Mouse (Mus musculus) lung, embryonic 14.5 days (tissue): Measurements from ENCODE around the gene Prpf8. TPM values are rescaled to one million over a fixed set of nuclear protein-coding genes. Genes with fewer than 3 reads are reported as not detected.
A peak's percentile ranks its signal among the peaks of the same experiment; 100 is the strongest.

Experiments used
- ATAC-seq: fragments of 200-750 bp; cut with Nextera tagmentation; 2 replicates; pipeline ENCODE4 v1.8.0; 2017; ENCODE audit warnings: mild to moderate bottlenecking, moderate TSS enrichment, moderate library complexity; ENCODE audit not compliant: insufficient read depth
- DNase-seq: peaks from one replicate; pipeline ENCODE4 v3.0.0-alpha.2; 2015
- H3K27ac ChIP-seq: fragments of 300-500 bp; sonication (generic); 2 replicates; pipeline ENCODE4 v1.5.1; 2014; ENCODE audit warnings: low read depth, mild to moderate bottlenecking, moderate library complexity
- H3K27me3 ChIP-seq: fragments of 300-500 bp; sonication (generic); 2 replicates; pipeline ENCODE4 v1.6.1; 2014; ENCODE audit warnings: low read length, control low read depth; ENCODE audit not compliant: insufficient read depth
- H3K36me3 ChIP-seq: fragments of 300-500 bp; sonication (generic); 2 replicates; pipeline ENCODE4 v1.6.1; 2014; ENCODE audit warnings: control low read depth; ENCODE audit not compliant: insufficient read depth
- H3K4me1 ChIP-seq: fragments of 300-500 bp; sonication (generic); 2 replicates; pipeline ENCODE4 v1.6.1; 2014; ENCODE audit warnings: antibody characterized with exemption, control low read depth; ENCODE audit not compliant: insufficient read depth
- H3K4me2 ChIP-seq: fragments of 300-500 bp; sonication (generic); 2 replicates; pipeline ENCODE4 v1.6.1; 2014; ENCODE audit warnings: mild to moderate bottlenecking
- H3K4me3 ChIP-seq: fragments of 300-500 bp; sonication (generic); 2 replicates; pipeline ENCODE4 v1.5.1; 2014; ENCODE audit warnings: low read depth, low read length
- H3K9ac ChIP-seq: fragments of 300-500 bp; sonication (generic); 2 replicates; pipeline ENCODE4 v1.6.1; 2014
- H3K9me3 ChIP-seq: fragments of 300-500 bp; sonication (generic); 2 replicates; pipeline ENCODE4 v1.6.1; 2016; ENCODE audit warnings: low read depth, low read length, control low read depth
- CTCF ChIP-seq: IDR thresholded peaks from 2 replicates; pipeline ENCODE4 v1.5.1; 2016; ENCODE audit warnings: antibody characterized with exemption, low read depth
- WGBS: fragments of 180-500 bp; shearing (Covaris S2); extraction: QIAGEN DNeasy Blood & Tissue Kit; methylation state at CpG from one replicate; pipeline ENCODE4 v1.1.7; 2014; 5-methylcytosine and 5-hydroxymethylcytosine counted together
- polyA plus RNA-seq: library from polyadenylated mRNA; unstranded; fragments of >200 nt; fragmentation: Nextera tagmentation; extraction: Ambion mirVana; gene quantifications from 2 replicates; pipeline ENCODE4 v1.2.1, GENCODE M21; 2014

Gene Prpf8
- polyA plus RNA-seq, 1 experiment from 2014 or later = 104 TPM

DNA sequence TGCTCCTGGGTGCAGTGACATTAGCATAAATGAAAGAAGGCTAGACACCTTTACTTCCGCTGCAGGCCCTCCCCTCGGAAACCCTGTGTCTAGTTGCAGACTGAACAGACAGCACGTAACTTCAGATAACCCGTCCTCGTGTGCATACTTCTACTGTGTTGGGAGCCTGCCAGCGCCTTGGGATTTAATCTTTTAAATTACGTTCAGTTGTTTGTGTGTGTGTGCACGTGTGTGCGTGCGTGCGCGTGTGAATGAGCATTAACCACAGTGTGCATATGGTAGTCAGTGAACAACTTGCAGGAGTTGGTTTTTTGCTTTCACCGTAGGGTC, 52.3 kb downstream of the Prpf8 start:
- no peak overlapping the region for H3K9ac ChIP-seq
- WGBS = 73% methylated on average over 13 of the region's 13 CpGs
- no peak overlapping the region for H3K27ac ChIP-seq
- H3K4me2 ChIP-seq = no peak overlapping the region
- 0 out of 2 replicates have a peak, but pooled peaks cover 2% of the 10 kb centered on the region for H3K4me1 ChIP-seq
- no peaks in the 10 kb centered on the region for H3K27me3 ChIP-seq
- H3K4me3 ChIP-seq = no peak overlapping the region
- no peaks in the 10 kb centered on the region for H3K9me3 ChIP-seq
- ATAC-seq (no peak), DNase-seq (no peak)
- no peaks in the 10 kb centered on the region for H3K36me3 ChIP-seq
- no peak for TF ChIP-seq CTCF

DNA sequence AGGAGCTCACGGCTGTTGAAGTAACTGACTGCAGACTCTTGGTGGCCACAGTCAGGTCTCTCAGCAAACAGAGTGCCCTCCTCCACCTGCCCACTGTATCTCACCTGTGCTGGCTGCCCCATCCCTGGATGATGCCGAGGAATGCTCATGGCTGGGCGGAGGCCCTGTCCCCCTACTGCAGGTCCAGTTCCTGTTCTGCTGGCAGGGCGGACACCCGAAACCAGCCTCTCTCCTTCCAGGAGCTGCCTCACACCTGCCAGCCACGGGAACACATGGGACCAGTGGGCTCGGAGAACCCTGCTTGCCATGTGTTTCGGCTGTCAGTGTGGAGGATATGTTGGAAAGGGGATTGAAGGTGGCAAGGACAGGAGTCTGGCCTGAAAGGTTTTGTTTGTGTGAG, 53.6 kb downstream of the Prpf8 start:
- H3K9ac ChIP-seq = no peak overlapping the region
- no peak overlapping the region for H3K4me2 ChIP-seq
- 73% methylated on average over 8 of the region's 8 CpGs for WGBS
- no peaks in the 10 kb centered on the region for H3K9me3 ChIP-seq
- DNase-seq (no peak), ATAC-seq (no peak)
- no peak overlapping the region for H3K27ac ChIP-seq
- H3K27me3 ChIP-seq = no peaks in the 10 kb centered on the region
- no peak for TF ChIP-seq CTCF
- 0 out of 2 replicates have a peak, but pooled peaks cover under 1% of the 10 kb centered on the region for H3K4me1 ChIP-seq
- no peak overlapping the region for H3K4me3 ChIP-seq
- no peaks in the 10 kb centered on the region for H3K36me3 ChIP-seq

- H3K36me3 ChIP-seq = no peaks in the 10 kb centered on the region
- H3K27me3 ChIP-seq = no peaks in the 10 kb centered on the region
- ATAC-seq = no peak
- H3K9me3 ChIP-seq = no peaks in the 10 kb centered on the region
- no peak overlapping the region for H3K4me3 ChIP-seq
- TF ChIP-seq CTCF = no peak
- peak overlapping the region; percentile 58 for H3K27ac ChIP-seq
- no peak overlapping the region for H3K9ac ChIP-seq
- no peaks in the 10 kb centered on the region for H3K4me1 ChIP-seq
- DNase-seq = peak; percentile 33
- 63% methylated on average over 19 of the region's 19 CpGs for WGBS
- no peak overlapping the region for H3K4me2 ChIP-seq
These were observed 54.3 kb downstream of the Prpf8 start for GRCm38 (mm10) chr11:75540710-75541581.

DNA sequence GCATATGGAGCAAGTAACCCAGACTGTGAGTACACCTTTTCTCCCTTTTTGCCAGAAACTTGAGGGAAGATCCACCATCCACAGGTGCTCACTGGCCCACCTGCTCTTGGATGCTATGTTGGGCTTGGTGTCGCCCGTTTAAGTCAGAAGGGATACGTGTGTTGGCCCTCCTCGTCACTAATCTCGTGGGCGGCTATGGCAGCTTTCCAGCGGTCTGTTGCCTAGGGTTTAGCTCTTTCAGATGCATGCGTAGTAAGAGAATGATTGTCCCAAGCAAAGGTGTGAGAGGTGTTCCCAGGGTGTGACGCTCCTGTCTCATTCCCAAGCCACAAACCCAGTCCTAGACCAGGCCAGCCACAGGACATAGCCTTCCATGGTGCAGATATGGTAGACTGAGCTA, 58.1 kb downstream of the Prpf8 start:
- Histone ChIP-seq H3K9ac (no peak overlapping the region), H3K36me3 (no peaks in the 10 kb centered on the region), H3K4me2 (no peak overlapping the region), H3K9me3 (no peaks in the 10 kb centered on the region), H3K4me1 (0 out of 2 replicates have a peak, but pooled peaks cover 3% of the 10 kb centered on the region), H3K4me3 (no peak overlapping the region), H3K27ac (no peak overlapping the region), H3K27me3 (no peaks in the 10 kb centered on the region)
- ATAC-seq = no peak
- no peak for DNase-seq
- no peak for TF ChIP-seq CTCF
- 83% methylated on average over 9 of the region's 9 CpGs for WGBS

DNA sequence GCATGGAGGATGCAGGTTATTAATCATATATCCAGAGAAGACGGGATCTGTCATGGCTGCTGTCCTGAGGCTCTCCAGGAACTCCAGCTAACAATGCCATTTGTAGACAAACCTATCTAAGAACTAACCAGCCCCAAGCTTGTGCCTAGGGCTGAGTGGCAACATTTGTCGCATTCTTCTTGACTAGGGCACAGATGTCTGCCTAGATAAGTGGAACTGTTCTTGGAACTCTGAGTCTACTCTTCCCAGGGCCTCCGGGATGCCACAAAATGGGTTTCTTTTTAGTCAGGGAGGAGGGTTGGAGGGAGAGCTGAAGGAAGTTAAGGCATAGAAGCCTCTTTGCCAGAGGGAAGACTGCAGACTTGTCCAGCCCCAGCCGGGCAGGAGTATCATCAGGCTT, 59.4 kb downstream of the Prpf8 start:
- no peak overlapping the region for H3K4me2 ChIP-seq
- no peak overlapping the region for H3K27ac ChIP-seq
- TF ChIP-seq CTCF = no peak
- H3K27me3 ChIP-seq = no peaks in the 10 kb centered on the region
- H3K9ac ChIP-seq = no peak overlapping the region
- ATAC-seq (no peak), DNase-seq (no peak)
- WGBS = 67% methylated on average over 4 of the region's 4 CpGs
- H3K9me3 ChIP-seq = no peaks in the 10 kb centered on the region
- H3K36me3 ChIP-seq = no peaks in the 10 kb centered on the region
- peaks cover 11% of the 10 kb centered on the region; the same call in 1 of the 2 replicates for H3K4me1 ChIP-seq
- H3K4me3 ChIP-seq = no peak overlapping the region

GRCm38 (mm10) chr11:75549658-75550111, 63.1 kb downstream of the Prpf8 start:
- Histone ChIP-seq H3K9me3 (no peaks in the 10 kb centered on the region), H3K4me1 (peaks cover 21% of the 10 kb centered on the region; the same call in 1 of the 2 replicates), H3K36me3 (no peaks in the 10 kb centered on the region), H3K27ac (peak overlapping the region; percentile 50; the same call in 1 of the 2 replicates), H3K27me3 (no peaks in the 10 kb centered on the region), H3K4me2 (no peak overlapping the region), H3K9ac (peak overlapping the region; percentile 26; the same call in 1 of the 2 replicates), H3K4me3 (no peak overlapping the region)
- 17% methylated on average over 5 of the region's 5 CpGs for WGBS
- DNase-seq (peak; percentile 48), ATAC-seq (peak; percentile 41; the same call in 1 of the 2 replicates)
- TF ChIP-seq CTCF = no peak

DNA sequence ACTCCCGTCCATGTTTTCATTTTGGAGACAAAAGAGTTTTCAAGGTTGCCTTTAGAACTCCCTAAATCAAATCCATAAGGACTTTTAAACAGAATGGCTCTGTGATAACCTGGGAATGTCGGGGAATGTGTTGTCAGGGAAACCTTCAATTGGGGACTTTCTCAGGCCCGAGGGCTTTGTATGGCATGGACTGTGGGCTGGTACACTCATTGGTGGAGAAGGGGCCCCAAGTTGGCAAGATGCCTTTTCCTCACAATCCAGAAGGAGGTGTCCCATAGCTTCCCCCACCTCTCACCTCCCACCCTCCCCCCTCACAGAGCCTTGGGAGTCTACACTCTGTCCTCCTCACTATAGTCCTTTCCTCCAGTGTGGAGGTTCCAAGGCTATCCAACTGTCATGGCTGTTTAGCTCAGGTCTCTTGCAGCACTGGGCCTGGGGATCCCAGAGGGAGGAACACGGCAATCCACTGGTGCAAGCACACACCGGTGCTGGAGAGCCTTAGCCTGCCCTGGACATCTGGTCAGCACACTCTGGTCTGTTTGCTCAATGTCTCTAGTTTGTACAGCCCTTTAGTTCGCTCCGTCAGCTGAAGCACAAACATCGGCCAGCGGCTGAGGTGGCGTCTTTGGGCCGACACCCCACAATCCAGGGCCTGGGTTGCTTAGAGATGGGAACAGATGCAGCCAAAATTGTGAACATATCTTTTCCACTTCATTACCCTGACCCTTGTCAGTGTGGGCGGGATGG, 63.8 kb downstream of the Prpf8 start:
- H3K9ac ChIP-seq = no peak overlapping the region

More for the DNA sequence above, 63.8 kb downstream of the Prpf8 start:
- Histone ChIP-seq H3K27me3 (no peaks in the 10 kb centered on the region), H3K9me3 (no peaks in the 10 kb centered on the region), H3K4me2 (no peak overlapping the region), H3K4me1 (peaks cover 21% of the 10 kb centered on the region; the same call in 1 of the 2 replicates), H3K4me3 (no peak overlapping the region), H3K36me3 (no peaks in the 10 kb centered on the region), H3K27ac (peak overlapping the region; percentile 50; the same call in 1 of the 2 replicates)
- peak; percentile 55 for ATAC-seq
- no peak for TF ChIP-seq CTCF
- WGBS = 41% methylated on average over 12 of the region's 12 CpGs
- no peak for DNase-seq
